Mouse (Mus musculus) right cerebral cortex, postnatal 25 days (tissue): ENCODE results near the gene Zdhhc4.

Source experiments
- DNase-seq: peaks from one replicate; pipeline ENCODE4 v3.0.0; 2022

Gene Zdhhc4

GRCm38 (mm10) chr5:143316605-143317287, 12.3 kb downstream of the Zdhhc4 start:
- no peak for DNase-seq

GRCm38 (mm10) chr5:143315514-143315888, 13.6 kb downstream of the Zdhhc4 start:
- DNase-seq, result no peak

- peak; percentile 90 for DNase-seq
Measured at GRCm38 (mm10) chr5:143314730-143315513, 14.1 kb downstream of the Zdhhc4 start, which contains the start of gene E130309D02Rik. Gene E130309D02Rik, minus strand, starts transcription at chr5:143315360.

- DNase-seq, result no peak
Measured at GRCm38 (mm10) chr5:143314183-143314729, 14.8 kb downstream of the Zdhhc4 start.

- peak; percentile 59 for DNase-seq
Measured at GRCm38 (mm10) chr5:143311886-143312285, 17.2 kb downstream of the Zdhhc4 start.

GRCm38 (mm10) chr5:143309916-143310315, 19.1 kb downstream of the Zdhhc4 start:
- DNase-seq, result no peak

- no peak for DNase-seq
Measured at GRCm38 (mm10) chr5:143308825-143309224, 20.2 kb downstream of the Zdhhc4 start.

GRCm38 (mm10) chr5:143304251-143304650, 24.8 kb downstream of the Zdhhc4 start:
- no peak for DNase-seq

- no peak for DNase-seq
Measured at GRCm38 (mm10) chr5:143301296-143301695, 27.8 kb downstream of the Zdhhc4 start.

GRCm38 (mm10) chr5:143299686-143300085, 29.4 kb downstream of the Zdhhc4 start:
- no peak for DNase-seq

GRCm38 (mm10) chr5:143298391-143298790, 30.7 kb downstream of the Zdhhc4 start:
- no peak for DNase-seq

GRCm38 (mm10) chr5:143297986-143298385, 31.1 kb downstream of the Zdhhc4 start:
- DNase-seq, result no peak

GRCm38 (mm10) chr5:143295330-143295729, 33.7 kb downstream of the Zdhhc4 start:
- no peak for DNase-seq

GRCm38 (mm10) chr5:143294862-143295261, 34.2 kb downstream of the Zdhhc4 start:
- DNase-seq, result no peak

- DNase-seq, result peak; percentile 40
Measured at GRCm38 (mm10) chr5:143293404-143293803, 35.7 kb downstream of the Zdhhc4 start, which contains the start of gene Zfp853. Gene Zfp853, minus strand, starts transcription at chr5:143293623.

GRCm38 (mm10) chr5:143292879-143293278, 36.2 kb downstream of the Zdhhc4 start:
- DNase-seq, result peak; percentile 9

- no peak for DNase-seq
Measured at GRCm38 (mm10) chr5:143289299-143289698, 39.8 kb downstream of the Zdhhc4 start.

GRCm38 (mm10) chr5:143288378-143288911, 40.6 kb downstream of the Zdhhc4 start:
- DNase-seq, result no peak

- DNase-seq, result no peak
Measured at GRCm38 (mm10) chr5:143287774-143288328, 41.2 kb downstream of the Zdhhc4 start.

GRCm38 (mm10) chr5:143284762-143285161, 44.3 kb downstream of the Zdhhc4 start:
- DNase-seq, result no peak

- no peak for DNase-seq
Measured at GRCm38 (mm10) chr5:143279247-143279646, 49.8 kb downstream of the Zdhhc4 start.

GRCm38 (mm10) chr5:143275761-143276160, 53.3 kb downstream of the Zdhhc4 start:
- no peak for DNase-seq
